Mouse (Mus musculus) lung, embryonic 14.5 days (tissue): Measurements from ENCODE around the gene Cfap43. TPM values are rescaled to one million over a fixed set of nuclear protein-coding genes. Genes with fewer than 3 reads are reported as not detected.

ENCODE experiments used
- ATAC-seq: fragments of 200-750 bp; cut with Nextera tagmentation; 2 replicates; pipeline ENCODE4 v1.8.0; 2017; ENCODE audit warnings: mild to moderate bottlenecking, moderate TSS enrichment, moderate library complexity; ENCODE audit not compliant: insufficient read depth
- DNase-seq: peaks from one replicate; pipeline ENCODE4 v3.0.0-alpha.2; 2015
- H3K27ac ChIP-seq: fragments of 300-500 bp; sonication (generic); 2 replicates; pipeline ENCODE4 v1.5.1; 2014; ENCODE audit warnings: low read depth, mild to moderate bottlenecking, moderate library complexity
- H3K27me3 ChIP-seq: fragments of 300-500 bp; sonication (generic); 2 replicates; pipeline ENCODE4 v1.6.1; 2014; ENCODE audit warnings: low read length, control low read depth; ENCODE audit not compliant: insufficient read depth
- H3K36me3 ChIP-seq: fragments of 300-500 bp; sonication (generic); 2 replicates; pipeline ENCODE4 v1.6.1; 2014; ENCODE audit warnings: control low read depth; ENCODE audit not compliant: insufficient read depth
- H3K4me1 ChIP-seq: fragments of 300-500 bp; sonication (generic); 2 replicates; pipeline ENCODE4 v1.6.1; 2014; ENCODE audit warnings: antibody characterized with exemption, control low read depth; ENCODE audit not compliant: insufficient read depth
- H3K4me2 ChIP-seq: fragments of 300-500 bp; sonication (generic); 2 replicates; pipeline ENCODE4 v1.6.1; 2014; ENCODE audit warnings: mild to moderate bottlenecking
- H3K4me3 ChIP-seq: fragments of 300-500 bp; sonication (generic); 2 replicates; pipeline ENCODE4 v1.5.1; 2014; ENCODE audit warnings: low read depth, low read length
- H3K9ac ChIP-seq: fragments of 300-500 bp; sonication (generic); 2 replicates; pipeline ENCODE4 v1.6.1; 2014
- H3K9me3 ChIP-seq: fragments of 300-500 bp; sonication (generic); 2 replicates; pipeline ENCODE4 v1.6.1; 2016; ENCODE audit warnings: low read depth, low read length, control low read depth
- CTCF ChIP-seq: IDR thresholded peaks from 2 replicates; pipeline ENCODE4 v1.5.1; 2016; ENCODE audit warnings: antibody characterized with exemption, low read depth
- WGBS: fragments of 180-500 bp; shearing (Covaris S2); extraction: QIAGEN DNeasy Blood & Tissue Kit; methylation state at CpG from one replicate; pipeline ENCODE4 v1.1.7; 2014; 5-methylcytosine and 5-hydroxymethylcytosine counted together
- polyA plus RNA-seq: library from polyadenylated mRNA; unstranded; fragments of >200 nt; fragmentation: Nextera tagmentation; extraction: Ambion mirVana; gene quantifications from 2 replicates; pipeline ENCODE4 v1.2.1, GENCODE M21; 2014

The Cfap43 gene
- polyA plus RNA-seq, 1 experiment from 2014 or later = 0.14 TPM

DNA sequence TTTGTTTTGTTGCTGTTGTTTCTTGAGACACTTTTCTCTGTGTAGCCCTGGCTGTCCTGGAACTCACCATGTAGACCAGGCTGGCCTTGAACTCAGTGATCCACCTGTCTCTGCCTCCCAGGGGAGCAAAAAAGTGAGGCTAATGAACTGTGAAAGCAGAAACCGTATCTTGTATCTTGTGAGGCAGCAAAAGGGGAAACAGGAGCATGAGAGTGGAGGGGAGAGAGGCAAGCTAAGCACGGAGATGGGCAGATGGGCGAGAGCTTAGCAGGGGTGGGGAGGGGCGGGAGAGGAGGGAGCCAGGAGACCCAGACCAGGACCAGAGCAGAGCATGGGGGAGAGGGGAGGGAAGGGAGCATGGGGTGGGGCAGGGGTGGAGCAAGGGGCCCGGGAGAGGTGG, 124.8 kb downstream of the Cfap43 start:
- no peaks in the 10 kb centered on the region for H3K9me3 ChIP-seq
- H3K9ac ChIP-seq = no peak overlapping the region
- no peak overlapping the region for H3K4me2 ChIP-seq
- no peaks in the 10 kb centered on the region for H3K4me1 ChIP-seq
- H3K27me3 ChIP-seq = no peaks in the 10 kb centered on the region
- DNase-seq (no peak), ATAC-seq (no peak)
- H3K27ac ChIP-seq = no peak overlapping the region
- no peak overlapping the region for H3K4me3 ChIP-seq
- TF ChIP-seq CTCF = no peak
- H3K36me3 ChIP-seq = no peaks in the 10 kb centered on the region
- WGBS = 42% methylated on average over 5 of the region's 5 CpGs

DNA sequence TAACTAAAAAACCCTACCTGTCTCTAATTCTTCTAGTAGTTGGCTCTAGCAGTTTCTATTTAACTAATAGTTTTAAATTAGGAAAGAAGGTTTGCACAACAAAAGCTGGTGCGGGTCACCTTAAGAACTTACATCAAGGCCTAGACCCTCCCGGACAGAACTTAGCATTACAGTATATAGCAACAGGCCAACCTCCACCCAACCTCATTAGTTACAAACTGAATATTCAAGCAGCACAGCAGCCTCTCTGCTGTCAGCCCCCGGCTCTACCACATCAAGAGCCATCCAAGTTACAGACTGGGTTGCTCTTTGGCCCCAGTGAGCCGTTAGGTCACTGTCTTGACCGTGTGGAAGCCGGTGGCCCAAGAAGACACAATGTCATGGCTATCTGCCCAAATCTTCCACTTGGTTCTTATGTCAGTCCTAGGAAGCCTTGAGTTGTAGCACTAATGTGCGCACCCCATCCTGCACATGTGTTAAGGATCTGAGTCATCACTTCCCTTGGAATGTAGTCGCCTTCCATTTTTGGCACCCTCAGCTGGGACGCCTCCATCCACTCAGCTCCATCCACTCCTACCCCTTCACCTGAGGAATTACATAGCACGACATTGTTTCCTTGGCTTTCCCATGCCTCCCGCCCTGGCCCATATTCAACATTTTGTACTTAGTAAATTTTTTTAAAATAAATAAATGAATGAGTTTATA, 128.6 kb downstream of the Cfap43 start:
- no peak for TF ChIP-seq CTCF
- no peaks in the 10 kb centered on the region for H3K27me3 ChIP-seq
- H3K27ac ChIP-seq = no peak overlapping the region
- H3K9ac ChIP-seq = no peak overlapping the region
- no peak overlapping the region for H3K4me3 ChIP-seq
- H3K36me3 ChIP-seq = no peaks in the 10 kb centered on the region
- H3K4me2 ChIP-seq = no peak overlapping the region
- no peak for DNase-seq
- ATAC-seq = no peak
- WGBS = 82% methylated on average over 11 of the region's 11 CpGs
- H3K4me1 ChIP-seq = no peaks in the 10 kb centered on the region
- H3K9me3 ChIP-seq = no peaks in the 10 kb centered on the region

DNA sequence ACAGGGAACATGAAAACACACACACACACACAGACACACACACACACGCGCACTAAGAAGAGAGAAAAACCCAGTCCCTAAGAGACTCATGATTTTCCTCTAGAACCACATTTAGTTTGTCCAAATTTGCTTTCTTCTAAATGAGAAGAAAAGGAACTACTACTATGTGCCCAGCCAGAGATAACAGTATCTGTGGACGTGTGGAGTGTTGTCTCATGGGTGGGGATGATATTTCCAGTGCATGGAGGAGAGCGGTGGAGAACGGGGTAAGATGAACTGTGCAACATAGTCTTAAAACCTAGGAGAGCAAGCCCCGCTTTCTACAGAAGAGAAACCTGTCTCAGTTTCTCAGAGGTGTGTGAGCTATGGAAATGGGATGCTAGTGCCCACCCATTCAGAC, 135.2 kb downstream of the Cfap43 start:
- Histone ChIP-seq H3K27me3 (no peaks in the 10 kb centered on the region), H3K9ac (no peak overlapping the region), H3K4me2 (no peak overlapping the region), H3K27ac (no peak overlapping the region), H3K9me3 (no peaks in the 10 kb centered on the region), H3K36me3 (no peaks in the 10 kb centered on the region), H3K4me1 (no peaks in the 10 kb centered on the region), H3K4me3 (no peak overlapping the region)
- DNase-seq (no peak), ATAC-seq (no peak)
- TF ChIP-seq CTCF = no peak
- 81% methylated on average over 6 of the region's 6 CpGs for WGBS

DNA sequence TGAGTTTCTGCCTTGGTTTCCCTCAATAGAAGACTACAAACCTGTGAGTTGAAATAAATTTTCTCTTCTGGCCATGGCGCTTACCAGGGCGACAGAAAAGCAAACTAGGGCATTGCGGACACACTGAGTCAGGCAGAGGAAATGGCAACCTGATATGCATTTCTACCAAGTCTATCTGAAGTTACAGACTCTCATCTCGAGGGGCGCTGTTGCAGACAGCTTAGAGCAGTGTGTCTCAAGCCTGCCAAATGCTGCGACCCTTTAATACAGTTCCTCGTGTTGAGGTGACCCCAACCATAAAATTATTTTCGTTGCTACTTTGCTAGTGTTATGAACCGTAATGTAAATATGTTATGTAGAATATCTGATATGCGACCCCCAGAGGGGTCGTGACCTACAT, 138.1 kb downstream of the Cfap43 start:
- Histone ChIP-seq H3K36me3 (no peaks in the 10 kb centered on the region), H3K27me3 (no peaks in the 10 kb centered on the region), H3K4me2 (no peak overlapping the region), H3K9ac (no peak overlapping the region), H3K4me1 (no peaks in the 10 kb centered on the region), H3K27ac (no peak overlapping the region), H3K9me3 (no peaks in the 10 kb centered on the region), H3K4me3 (no peak overlapping the region)
- ATAC-seq (no peak), DNase-seq (no peak)
- WGBS = 69% methylated on average over 11 of the region's 11 CpGs
- TF ChIP-seq CTCF = no peak; the same call in 1 of the 2 replicates

DNA sequence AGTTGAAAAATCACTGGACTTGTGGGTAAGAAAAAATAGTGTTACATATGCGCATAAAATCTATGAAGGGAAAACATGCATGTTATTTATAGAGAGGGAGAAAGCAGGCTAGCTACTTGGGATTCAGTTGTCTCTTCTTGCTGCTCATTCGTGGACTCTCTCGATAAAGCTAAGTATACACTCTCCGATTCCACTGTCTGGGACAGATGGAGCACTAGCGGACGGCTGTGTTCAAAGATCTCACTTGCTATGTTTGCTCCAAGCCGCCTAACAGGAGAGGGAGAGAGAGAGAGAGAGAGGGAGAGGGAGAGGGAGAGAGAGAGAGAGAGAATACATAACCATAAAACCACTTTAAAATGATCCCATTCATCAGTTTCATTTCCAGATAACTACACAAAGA, 138.9 kb downstream of the Cfap43 start:
- no peaks in the 10 kb centered on the region for H3K36me3 ChIP-seq
- ATAC-seq (no peak), DNase-seq (no peak)
- no peak overlapping the region for H3K4me3 ChIP-seq
- no peaks in the 10 kb centered on the region for H3K9me3 ChIP-seq
- H3K9ac ChIP-seq = no peak overlapping the region
- TF ChIP-seq CTCF = no peak
- no peaks in the 10 kb centered on the region for H3K27me3 ChIP-seq
- no peaks in the 10 kb centered on the region for H3K4me1 ChIP-seq
- H3K27ac ChIP-seq = no peak overlapping the region
- H3K4me2 ChIP-seq = no peak overlapping the region
- WGBS = 80% methylated on average over 7 of the region's 7 CpGs

DNA sequence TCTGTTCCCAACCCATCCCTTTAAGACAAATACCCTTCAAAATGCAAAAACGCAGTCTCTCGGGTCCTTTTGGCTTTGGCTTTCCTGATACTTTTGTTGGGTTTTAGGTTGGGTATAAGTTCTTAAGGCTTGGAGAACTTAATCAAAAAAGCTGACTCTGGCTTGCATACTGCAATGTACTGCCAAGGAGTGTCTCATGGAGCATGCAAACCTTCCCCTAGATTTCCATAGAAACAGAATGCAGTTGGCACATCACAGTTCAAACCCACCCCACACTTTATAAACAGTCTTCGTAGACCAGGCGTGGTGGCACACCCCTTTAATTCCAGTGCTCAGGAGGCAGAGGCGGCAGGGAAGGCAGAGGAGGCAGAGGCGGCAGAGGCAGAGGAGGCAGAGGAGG, 141.2 kb downstream of the Cfap43 start:
- DNase-seq (no peak), ATAC-seq (no peak)
- Histone ChIP-seq H3K27ac (no peak overlapping the region), H3K4me2 (no peak overlapping the region), H3K27me3 (no peaks in the 10 kb centered on the region), H3K9ac (no peak overlapping the region), H3K36me3 (no peaks in the 10 kb centered on the region), H3K4me3 (no peak overlapping the region), H3K9me3 (no peaks in the 10 kb centered on the region), H3K4me1 (no peaks in the 10 kb centered on the region)
- TF ChIP-seq CTCF = no peak
- WGBS = 70% methylated on average over 6 of the region's 6 CpGs

DNA sequence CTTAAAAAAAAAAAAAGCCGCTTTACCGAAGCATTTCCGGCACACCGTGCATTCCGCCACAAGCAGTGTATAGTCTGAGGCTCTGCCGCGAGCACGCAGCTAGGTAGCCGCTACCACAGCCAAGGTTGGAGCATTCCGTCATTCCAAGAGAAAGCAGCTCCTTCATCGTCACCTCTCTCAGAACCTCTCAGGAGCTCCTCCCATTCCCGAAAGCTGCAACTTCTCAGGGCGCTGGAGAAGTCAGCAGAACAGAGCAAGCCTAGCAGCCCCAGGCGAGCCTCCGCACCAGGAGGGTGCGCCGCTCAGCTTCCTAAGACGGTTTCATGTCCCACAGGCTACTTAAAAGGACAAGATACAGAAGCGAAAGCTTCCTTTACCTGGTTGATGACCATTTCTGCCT, 163.5 kb downstream of the Cfap43 start:
- Histone ChIP-seq H3K9me3 (no peaks in the 10 kb centered on the region), H3K4me1 (no peaks in the 10 kb centered on the region), H3K36me3 (no peaks in the 10 kb centered on the region), H3K4me2 (peak overlapping the region; percentile 45), H3K9ac (no peak overlapping the region), H3K27ac (no peak overlapping the region), H3K27me3 (no peaks in the 10 kb centered on the region), H3K4me3 (0 out of 2 replicates have a peak overlapping the region, but pooled peaks have one; percentile 1)
- WGBS = 52% methylated on average over 19 of the region's 19 CpGs
- DNase-seq (peak; percentile 60), ATAC-seq (no peak)
- no peak for TF ChIP-seq CTCF

DNA sequence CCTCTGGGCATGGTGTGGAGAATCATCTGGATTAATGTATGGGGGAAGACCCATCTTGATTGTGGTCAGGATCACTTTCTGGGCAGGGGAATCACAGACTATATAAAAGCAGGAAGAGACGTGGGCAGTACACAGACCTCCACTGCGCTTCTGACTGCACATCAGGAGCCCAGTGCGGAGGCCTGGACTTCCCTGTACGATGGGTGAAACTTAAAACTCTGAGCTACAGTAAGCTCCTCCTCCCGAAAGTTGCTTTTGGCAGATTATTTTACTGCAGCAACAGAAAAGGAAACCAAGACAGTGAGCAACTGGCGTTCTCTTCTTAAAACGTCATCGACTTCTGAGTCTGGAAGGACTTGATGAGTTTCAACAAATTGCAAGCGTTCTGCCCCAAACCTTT, 164.2 kb downstream of the Cfap43 start:
- Histone ChIP-seq H3K4me3 (no peak overlapping the region), H3K4me2 (no peak overlapping the region), H3K27me3 (no peaks in the 10 kb centered on the region), H3K36me3 (no peaks in the 10 kb centered on the region), H3K9me3 (no peaks in the 10 kb centered on the region), H3K4me1 (no peaks in the 10 kb centered on the region), H3K9ac (no peak overlapping the region), H3K27ac (no peak overlapping the region)
- DNase-seq (no peak), ATAC-seq (no peak)
- no peak for TF ChIP-seq CTCF
- 82% methylated on average over 9 of the region's 9 CpGs for WGBS
